Mouse (Mus musculus) liver, adult 2 months (tissue): ENCODE results near the gene Ankrd52. TPM values are rescaled to one million over a fixed set of nuclear protein-coding genes. Genes with fewer than 3 reads are reported as not detected.

Experiments
- DNase-seq: peaks from one replicate; pipeline ENCODE4 v3.0.0-alpha.2; 2011; ENCODE audit warnings: low read depth, low spot score; ENCODE audit errors: extremely low read depth
- H3K27ac ChIP-seq: fragments of 200-500 bp; replicated peaks from 2 replicates; pipeline ENCODE4 v1.5.1; 2012; ENCODE audit warnings: low read depth, mild to moderate bottlenecking, control low read depth, inconsistent platforms, low read length; ENCODE audit not compliant: insufficient read depth
- H3K27me3 ChIP-seq: fragments of 200-500 bp; 2 replicates; pipeline ENCODE4 v1.6.1; 2012; ENCODE audit warnings: mild to moderate bottlenecking, moderate library complexity, low read length, inconsistent platforms; ENCODE audit not compliant: control insufficient read depth, insufficient read depth
- H3K36me3 ChIP-seq: fragments of 200-500 bp; 2 replicates; pipeline ENCODE4 v1.6.1; 2012; ENCODE audit warnings: low read length, inconsistent platforms; ENCODE audit not compliant: control insufficient read depth, insufficient read depth
- H3K4me1 ChIP-seq: fragments of 200-500 bp; 2 replicates; pipeline ENCODE4 v1.6.1; 2011; ENCODE audit warnings: low read length; ENCODE audit not compliant: control insufficient read depth, insufficient read depth
- H3K4me3 ChIP-seq: fragments of 200-500 bp; 2 replicates; pipeline ENCODE4 v1.5.1; 2011; ENCODE audit warnings: low read depth, mild to moderate bottlenecking, control low read depth, low read length, moderate library complexity; ENCODE audit not compliant: insufficient read depth
- H3K79me2 ChIP-seq: fragments of 200-500 bp; 2 replicates; pipeline ENCODE4 v1.6.1; 2012; ENCODE audit warnings: inconsistent platforms, mild to moderate bottlenecking, low read length, moderate library complexity; ENCODE audit not compliant: control insufficient read depth, insufficient read depth
- H3K9ac ChIP-seq: fragments of 200-500 bp; 2 replicates; pipeline ENCODE4 v1.6.1; 2012; ENCODE audit warnings: low read depth, mild to moderate bottlenecking, control low read depth, inconsistent platforms, low read length
- CTCF ChIP-seq: fragments of 200-500 bp; IDR thresholded peaks from 2 replicates; pipeline ENCODE4 v1.5.1; 2011; ENCODE audit warnings: low read depth, low read length, control low read depth
- POLR2A ChIP-seq: fragments of 200-500 bp; IDR thresholded peaks from 2 replicates; pipeline ENCODE4 v1.6.1; 2011; ENCODE audit warnings: low read length, control low read depth; ENCODE audit not compliant: insufficient read depth; ENCODE audit errors: extremely low read depth
- WGBS: fragments of 180-500 bp; shearing (Covaris S2); methylation state at CpG from one replicate; pipeline ENCODE4 v1.1.7; 2018; 5-methylcytosine and 5-hydroxymethylcytosine counted together
- polyA plus RNA-seq: library from polyadenylated mRNA; depleted of rRNA; stranded (reverse); fragments of >200 nt; gene quantifications from 2 replicates; pipeline ENCODE4 v1.2.3, GENCODE M21; 2012
- total RNA-seq: library from RNA; depleted of rRNA; stranded (reverse); fragments of >200 nt; gene quantifications from 2 replicates; pipeline ENCODE4 v1.2.3, GENCODE M21; 2014

Ankrd52 gene
- total and polyA plus RNA-seq, 2 experiments: 5.6 to 14.8 TPM

- no peak for TF ChIP-seq POLR2A
- TF ChIP-seq CTCF: no peak
- Histone ChIP-seq H3K4me3 (no peak overlapping the region), H3K27me3 (no peaks in the 10 kb centered on the region), H3K27ac (no peak overlapping the region), H3K4me1 (peaks cover 13% of the 10 kb centered on the region), H3K79me2 (peaks cover 5% of the 10 kb centered on the region; the same call in 1 of the 2 replicates), H3K36me3 (no peaks in the 10 kb centered on the region), H3K9ac (no peak overlapping the region)
- 77% methylated on average over 6 of the region's 6 CpGs for WGBS
- no peak for DNase-seq
Observed at GRCm38 (mm10) chr10:128370021-128370420, 6.9 kb upstream of the Ankrd52 start.

- DNase-seq: no peak
- H3K4me1 ChIP-seq: peaks cover 13% of the 10 kb centered on the region
- TF ChIP-seq CTCF (no peak), POLR2A (no peak)
- WGBS: 69% methylated on average over 4 of the region's 4 CpGs
- H3K36me3 ChIP-seq: no peaks in the 10 kb centered on the region
- no peak overlapping the region for H3K9ac ChIP-seq
- peaks cover 3% of the 10 kb centered on the region; the same call in 1 of the 2 replicates for H3K79me2 ChIP-seq
- no peaks in the 10 kb centered on the region for H3K27me3 ChIP-seq
- no peak overlapping the region for H3K4me3 ChIP-seq
- no peak overlapping the region for H3K27ac ChIP-seq
Observed at GRCm38 (mm10) chr10:128370601-128371000, 6.3 kb upstream of the Ankrd52 start.

GRCm38 (mm10) chr10:128372142-128372541, 4.8 kb upstream of the Ankrd52 start:
- 80% methylated on average over 5 of the region's 5 CpGs for WGBS
- Histone ChIP-seq H3K27ac (no peak overlapping the region), H3K36me3 (no peaks in the 10 kb centered on the region), H3K27me3 (no peaks in the 10 kb centered on the region), H3K79me2 (peaks cover 5% of the 10 kb centered on the region; the same call in 1 of the 2 replicates), H3K4me3 (no peak overlapping the region), H3K9ac (no peak overlapping the region), H3K4me1 (peaks cover 12% of the 10 kb centered on the region)
- no peak for DNase-seq
- TF ChIP-seq POLR2A (no peak), CTCF (no peak)

- Histone ChIP-seq H3K9ac (no peak overlapping the region), H3K36me3 (no peaks in the 10 kb centered on the region), H3K4me3 (no peak overlapping the region), H3K4me1 (peaks cover 12% of the 10 kb centered on the region), H3K27ac (no peak overlapping the region; the same call in 1 of the 2 replicates), H3K79me2 (peaks cover 11% of the 10 kb centered on the region; the same call in 1 of the 2 replicates), H3K27me3 (no peaks in the 10 kb centered on the region)
- peak; percentile 57 for DNase-seq
- TF ChIP-seq POLR2A (no peak), CTCF (no peak)
- WGBS: 41% methylated on average over 6 of the region's 6 CpGs
Observed at GRCm38 (mm10) chr10:128372989-128373748, 3.7 kb upstream of the Ankrd52 start.

GRCm38 (mm10) chr10:128374393-128374792, 2.5 kb upstream of the Ankrd52 start:
- WGBS: 84% methylated on average over 6 of the region's 6 CpGs
- Histone ChIP-seq H3K4me1 (peaks cover 12% of the 10 kb centered on the region), H3K4me3 (no peak overlapping the region), H3K9ac (no peak overlapping the region), H3K36me3 (no peaks in the 10 kb centered on the region), H3K27ac (no peak overlapping the region), H3K27me3 (no peaks in the 10 kb centered on the region), H3K79me2 (peaks cover 14% of the 10 kb centered on the region; the same call in 1 of the 2 replicates)
- no peak for TF ChIP-seq POLR2A
- TF ChIP-seq CTCF: peak; percentile 58
- DNase-seq: no peak

- no peaks in the 10 kb centered on the region; the same call in 1 of the 2 replicates for H3K36me3 ChIP-seq
- WGBS: 55% methylated on average over 4 of the region's 4 CpGs
- no peak overlapping the region for H3K4me3 ChIP-seq
- H3K9ac ChIP-seq: peak overlapping the region; percentile 99
- no peaks in the 10 kb centered on the region for H3K27me3 ChIP-seq
- peaks cover 9% of the 10 kb centered on the region; the same call in 1 of the 2 replicates for H3K4me1 ChIP-seq
- no peak for DNase-seq
- TF ChIP-seq CTCF (no peak), POLR2A (no peak)
- peak overlapping the region; percentile 88 for H3K27ac ChIP-seq
- peaks cover 14% of the 10 kb centered on the region; the same call in 1 of the 2 replicates for H3K79me2 ChIP-seq
Observed at GRCm38 (mm10) chr10:128376099-128376454, 838 bp upstream of the Ankrd52 start.
